Mouse (Mus musculus): ENCODE measurements around the gene Scube1. TPM values are rescaled to one million over a fixed set of nuclear protein-coding genes. Genes with fewer than 3 reads are reported as not detected.

Gene Scube1
- polyA plus RNA-seq, 1 experiment from 2014 or later: 6.6 TPM

- H3K36me3 ChIP-seq (ENCODE audit: control insufficient read depth, insufficient read depth, low read length): no peaks in the 10 kb centered on the region
- H3K4me1 ChIP-seq (replicated peaks; ENCODE audit: control insufficient read depth, insufficient read depth, low read length): peaks cover 9% of the 10 kb centered on the region; the same call in 1 of the 2 replicates
- H3K4me2 ChIP-seq (ENCODE audit: low read length): no peak overlapping the region
- no peak overlapping the region for H3K9ac ChIP-seq (ENCODE audit: low read length)
- H3K9me3 ChIP-seq (ENCODE audit: control insufficient read depth, low read length): no peaks in the 10 kb centered on the region
- DNase-seq (ENCODE audit: low spot score) (no peak), ATAC-seq (replicated peaks; ENCODE audit: low FRiP score, low TSS enrichment, low read depth) (no peak)
- WGBS: 29% methylated on average over 11 of the region's 11 CpGs
- H3K27me3 ChIP-seq (replicated peaks; ENCODE audit: control insufficient read depth, insufficient read depth, low read length): no peaks in the 10 kb centered on the region
- H3K4me3 ChIP-seq (ENCODE audit: low read depth, low read length): no peak overlapping the region
- H3K27ac ChIP-seq (ENCODE audit: low read depth): no peak overlapping the region
Observed at GRCm38 (mm10) chr15:83699834-83700592, 24.8 kb downstream of the Scube1 start.

GRCm38 (mm10) chr15:83699132-83699833, 25.5 kb downstream of the Scube1 start:
- H3K9me3 ChIP-seq (ENCODE audit: control insufficient read depth, low read length): no peaks in the 10 kb centered on the region
- no peaks in the 10 kb centered on the region for H3K27me3 ChIP-seq (replicated peaks; ENCODE audit: control insufficient read depth, insufficient read depth, low read length)
- H3K4me1 ChIP-seq (replicated peaks; ENCODE audit: control insufficient read depth, insufficient read depth, low read length): peaks cover 9% of the 10 kb centered on the region; the same call in 1 of the 2 replicates
- no peak overlapping the region for H3K27ac ChIP-seq (ENCODE audit: low read depth)
- H3K36me3 ChIP-seq (ENCODE audit: control insufficient read depth, insufficient read depth, low read length): no peaks in the 10 kb centered on the region
- H3K4me3 ChIP-seq (ENCODE audit: low read depth, low read length): no peak overlapping the region
- DNase-seq (ENCODE audit: low spot score): no peak
- no peak overlapping the region for H3K9ac ChIP-seq (ENCODE audit: low read length)
- no peak for ATAC-seq (replicated peaks; ENCODE audit: low FRiP score, low TSS enrichment, low read depth)
- no peak overlapping the region for H3K4me2 ChIP-seq (ENCODE audit: low read length)
- 48% methylated on average over 20 of the region's 20 CpGs for WGBS

GRCm38 (mm10) chr15:83696681-83697381, 28.0 kb downstream of the Scube1 start:
- Histone ChIP-seq H3K27me3 (replicated peaks; ENCODE audit: control insufficient read depth, insufficient read depth, low read length) (no peaks in the 10 kb centered on the region), H3K4me1 (replicated peaks; ENCODE audit: control insufficient read depth, insufficient read depth, low read length) (peaks cover 9% of the 10 kb centered on the region), H3K9ac (ENCODE audit: low read length) (no peak overlapping the region), H3K27ac (ENCODE audit: low read depth) (0 out of 2 replicates have a peak overlapping the region, but pooled peaks have one; percentile 27), H3K36me3 (ENCODE audit: control insufficient read depth, insufficient read depth, low read length) (no peaks in the 10 kb centered on the region), H3K9me3 (ENCODE audit: control insufficient read depth, low read length) (no peaks in the 10 kb centered on the region), H3K4me2 (ENCODE audit: low read length) (no peak overlapping the region; the same call in 1 of the 2 replicates), H3K4me3 (ENCODE audit: low read depth, low read length) (no peak overlapping the region)
- ATAC-seq (replicated peaks; ENCODE audit: low FRiP score, low TSS enrichment, low read depth): 0 out of 2 replicates have a peak, but pooled peaks have one; percentile 28
- 35% methylated on average over 14 of the region's 14 CpGs for WGBS
- peak; percentile 68 for DNase-seq (ENCODE audit: low spot score)

- Histone ChIP-seq H3K4me3 (ENCODE audit: low read depth, low read length) (no peak overlapping the region), H3K4me2 (ENCODE audit: low read length) (no peak overlapping the region), H3K9ac (ENCODE audit: low read length) (no peak overlapping the region), H3K36me3 (ENCODE audit: control insufficient read depth, insufficient read depth, low read length) (no peaks in the 10 kb centered on the region), H3K27ac (ENCODE audit: low read depth) (no peak overlapping the region), H3K4me1 (replicated peaks; ENCODE audit: control insufficient read depth, insufficient read depth, low read length) (peaks cover 9% of the 10 kb centered on the region), H3K27me3 (replicated peaks; ENCODE audit: control insufficient read depth, insufficient read depth, low read length) (no peaks in the 10 kb centered on the region), H3K9me3 (ENCODE audit: control insufficient read depth, low read length) (no peaks in the 10 kb centered on the region)
- no peak for DNase-seq (ENCODE audit: low spot score)
- no peak for ATAC-seq (replicated peaks; ENCODE audit: low FRiP score, low TSS enrichment, low read depth)
- 76% methylated on average over 11 of the region's 11 CpGs for WGBS
Observed at GRCm38 (mm10) chr15:83695159-83695558, 29.7 kb downstream of the Scube1 start.

- Histone ChIP-seq H3K27ac (ENCODE audit: low read depth) (no peak overlapping the region), H3K27me3 (replicated peaks; ENCODE audit: control insufficient read depth, insufficient read depth, low read length) (no peaks in the 10 kb centered on the region), H3K36me3 (ENCODE audit: control insufficient read depth, insufficient read depth, low read length) (no peaks in the 10 kb centered on the region), H3K9ac (ENCODE audit: low read length) (no peak overlapping the region), H3K4me2 (ENCODE audit: low read length) (no peak overlapping the region), H3K9me3 (ENCODE audit: control insufficient read depth, low read length) (no peaks in the 10 kb centered on the region), H3K4me1 (replicated peaks; ENCODE audit: control insufficient read depth, insufficient read depth, low read length) (no peaks in the 10 kb centered on the region; the same call in none of the 2 replicates), H3K4me3 (ENCODE audit: low read depth, low read length) (no peak overlapping the region)
- WGBS: 28% methylated on average over 8 of the region's 8 CpGs
- ATAC-seq (replicated peaks; ENCODE audit: low FRiP score, low TSS enrichment, low read depth) (no peak), DNase-seq (ENCODE audit: low spot score) (no peak)
Observed at GRCm38 (mm10) chr15:83691901-83692361, 32.9 kb downstream of the Scube1 start.

GRCm38 (mm10) chr15:83689946-83690345, 34.9 kb downstream of the Scube1 start:
- H3K27ac ChIP-seq (ENCODE audit: low read depth): no peak overlapping the region
- no peaks in the 10 kb centered on the region for H3K36me3 ChIP-seq (ENCODE audit: control insufficient read depth, insufficient read depth, low read length)
- ATAC-seq (replicated peaks; ENCODE audit: low FRiP score, low TSS enrichment, low read depth): no peak
- no peaks in the 10 kb centered on the region for H3K27me3 ChIP-seq (replicated peaks; ENCODE audit: control insufficient read depth, insufficient read depth, low read length)
- H3K4me2 ChIP-seq (ENCODE audit: low read length): no peak overlapping the region
- WGBS: 68% methylated on average over 12 of the region's 12 CpGs
- no peak for DNase-seq (ENCODE audit: low spot score)
- H3K4me3 ChIP-seq (ENCODE audit: low read depth, low read length): no peak overlapping the region
- no peaks in the 10 kb centered on the region; the same call in 1 of the 2 replicates for H3K4me1 ChIP-seq (replicated peaks; ENCODE audit: control insufficient read depth, insufficient read depth, low read length)
- no peak overlapping the region for H3K9ac ChIP-seq (ENCODE audit: low read length)
- no peaks in the 10 kb centered on the region for H3K9me3 ChIP-seq (ENCODE audit: control insufficient read depth, low read length)

- Histone ChIP-seq H3K9ac (ENCODE audit: low read length) (no peak overlapping the region), H3K9me3 (ENCODE audit: control insufficient read depth, low read length) (no peaks in the 10 kb centered on the region), H3K4me2 (ENCODE audit: low read length) (no peak overlapping the region), H3K27ac (ENCODE audit: low read depth) (no peak overlapping the region), H3K4me3 (ENCODE audit: low read depth, low read length) (no peak overlapping the region), H3K36me3 (ENCODE audit: control insufficient read depth, insufficient read depth, low read length) (no peaks in the 10 kb centered on the region), H3K27me3 (replicated peaks; ENCODE audit: control insufficient read depth, insufficient read depth, low read length) (no peaks in the 10 kb centered on the region), H3K4me1 (replicated peaks; ENCODE audit: control insufficient read depth, insufficient read depth, low read length) (peaks cover 3% of the 10 kb centered on the region; the same call in 1 of the 2 replicates)
- WGBS: 45% methylated on average over 9 of the region's 9 CpGs
- ATAC-seq (replicated peaks; ENCODE audit: low FRiP score, low TSS enrichment, low read depth): no peak
- no peak for DNase-seq (ENCODE audit: low spot score)
Observed at GRCm38 (mm10) chr15:83686601-83687000, 38.2 kb downstream of the Scube1 start.

GRCm38 (mm10) chr15:83685950-83686349, 38.9 kb downstream of the Scube1 start:
- Histone ChIP-seq H3K27ac (ENCODE audit: low read depth) (no peak overlapping the region), H3K9ac (ENCODE audit: low read length) (no peak overlapping the region), H3K27me3 (replicated peaks; ENCODE audit: control insufficient read depth, insufficient read depth, low read length) (no peaks in the 10 kb centered on the region), H3K4me1 (replicated peaks; ENCODE audit: control insufficient read depth, insufficient read depth, low read length) (0 out of 2 replicates have a peak, but pooled peaks cover 3% of the 10 kb centered on the region), H3K9me3 (ENCODE audit: control insufficient read depth, low read length) (no peaks in the 10 kb centered on the region), H3K4me2 (ENCODE audit: low read length) (no peak overlapping the region), H3K4me3 (ENCODE audit: low read depth, low read length) (no peak overlapping the region), H3K36me3 (ENCODE audit: control insufficient read depth, insufficient read depth, low read length) (no peaks in the 10 kb centered on the region)
- DNase-seq (ENCODE audit: low spot score) (no peak), ATAC-seq (replicated peaks; ENCODE audit: low FRiP score, low TSS enrichment, low read depth) (no peak)
- 96% methylated on average over 3 of the region's 3 CpGs for WGBS

Measured in intestine, embryonic 14.5 days (tissue).